Mouse (Mus musculus) liver, adult 2 months (tissue): ENCODE data around the gene Ralbp1. TPM values are rescaled to one million over a fixed set of nuclear protein-coding genes. Genes with fewer than 3 reads are reported as not detected.

Source experiments
- DNase-seq: peaks from one replicate; pipeline ENCODE4 v3.0.0-alpha.2; 2011; ENCODE audit warnings: low read depth, low spot score; ENCODE audit errors: extremely low read depth
- H3K27ac ChIP-seq: fragments of 200-500 bp; replicated peaks from 2 replicates; pipeline ENCODE4 v1.5.1; 2012; ENCODE audit warnings: low read depth, mild to moderate bottlenecking, control low read depth, inconsistent platforms, low read length; ENCODE audit not compliant: insufficient read depth
- H3K27me3 ChIP-seq: fragments of 200-500 bp; 2 replicates; pipeline ENCODE4 v1.6.1; 2012; ENCODE audit warnings: mild to moderate bottlenecking, moderate library complexity, low read length, inconsistent platforms; ENCODE audit not compliant: control insufficient read depth, insufficient read depth
- H3K36me3 ChIP-seq: fragments of 200-500 bp; 2 replicates; pipeline ENCODE4 v1.6.1; 2012; ENCODE audit warnings: low read length, inconsistent platforms; ENCODE audit not compliant: control insufficient read depth, insufficient read depth
- H3K4me1 ChIP-seq: fragments of 200-500 bp; 2 replicates; pipeline ENCODE4 v1.6.1; 2011; ENCODE audit warnings: low read length; ENCODE audit not compliant: control insufficient read depth, insufficient read depth
- H3K4me3 ChIP-seq: fragments of 200-500 bp; 2 replicates; pipeline ENCODE4 v1.5.1; 2011; ENCODE audit warnings: low read depth, mild to moderate bottlenecking, control low read depth, low read length, moderate library complexity; ENCODE audit not compliant: insufficient read depth
- H3K79me2 ChIP-seq: fragments of 200-500 bp; 2 replicates; pipeline ENCODE4 v1.6.1; 2012; ENCODE audit warnings: inconsistent platforms, mild to moderate bottlenecking, low read length, moderate library complexity; ENCODE audit not compliant: control insufficient read depth, insufficient read depth
- H3K9ac ChIP-seq: fragments of 200-500 bp; 2 replicates; pipeline ENCODE4 v1.6.1; 2012; ENCODE audit warnings: low read depth, mild to moderate bottlenecking, control low read depth, inconsistent platforms, low read length
- CTCF ChIP-seq: fragments of 200-500 bp; IDR thresholded peaks from 2 replicates; pipeline ENCODE4 v1.5.1; 2011; ENCODE audit warnings: low read depth, low read length, control low read depth
- POLR2A ChIP-seq: fragments of 200-500 bp; IDR thresholded peaks from 2 replicates; pipeline ENCODE4 v1.6.1; 2011; ENCODE audit warnings: low read length, control low read depth; ENCODE audit not compliant: insufficient read depth; ENCODE audit errors: extremely low read depth
- whole genome bisulfite sequencing: fragments of 180-500 bp; shearing (Covaris S2); methylation state at CpG from one replicate; pipeline ENCODE4 v1.1.7; 2018; 5-methylcytosine and 5-hydroxymethylcytosine counted together
- polyA plus RNA-seq: library from polyadenylated mRNA; depleted of rRNA; stranded (reverse); fragments of >200 nt; gene quantifications from 2 replicates; pipeline ENCODE4 v1.2.3, GENCODE M21; 2012; rRNA removed
- total RNA-seq: library from RNA; depleted of rRNA; stranded (reverse); fragments of >200 nt; gene quantifications from 2 replicates; pipeline ENCODE4 v1.2.3, GENCODE M21; 2014; rRNA removed

The Ralbp1 gene
- total and polyA plus RNA-seq, 2 experiments: 10.3 to 14.3 TPM

DNA sequence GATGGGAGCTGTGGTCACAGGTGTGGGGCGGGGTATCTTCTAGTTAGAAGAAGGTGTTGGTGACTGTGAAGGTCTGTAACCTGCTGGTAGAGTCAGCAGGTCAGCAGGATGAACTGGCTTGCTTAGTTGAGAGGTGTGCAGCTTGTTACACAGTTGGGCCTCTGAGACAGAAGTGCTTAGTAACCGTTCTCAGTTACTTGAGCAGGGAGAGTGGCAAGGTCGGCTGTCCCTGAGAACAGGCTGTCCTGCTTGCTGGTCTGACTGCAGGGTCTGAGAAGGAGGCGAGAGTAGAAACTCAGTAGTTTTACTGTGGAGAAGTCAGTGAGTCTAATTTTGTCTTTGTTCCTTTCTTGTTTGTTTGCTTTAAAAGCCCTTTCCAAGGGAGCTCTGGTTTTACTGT lies 79.6 kb downstream of the Ralbp1 start:
- Histone ChIP-seq H3K79me2 (peaks cover 12% of the 10 kb centered on the region; the same call in 1 of the 2 replicates), H3K27me3 (no peaks in the 10 kb centered on the region), H3K27ac (no peak overlapping the region), H3K4me1 (no peaks in the 10 kb centered on the region), H3K4me3 (no peak overlapping the region), H3K36me3 (peaks cover 13% of the 10 kb centered on the region), H3K9ac (no peak overlapping the region)
- TF ChIP-seq CTCF: no peak
- TF ChIP-seq POLR2A: no peak
- 92% methylated on average over 4 of the region's 4 CpGs for WGBS
- no peak for DNase-seq

DNA sequence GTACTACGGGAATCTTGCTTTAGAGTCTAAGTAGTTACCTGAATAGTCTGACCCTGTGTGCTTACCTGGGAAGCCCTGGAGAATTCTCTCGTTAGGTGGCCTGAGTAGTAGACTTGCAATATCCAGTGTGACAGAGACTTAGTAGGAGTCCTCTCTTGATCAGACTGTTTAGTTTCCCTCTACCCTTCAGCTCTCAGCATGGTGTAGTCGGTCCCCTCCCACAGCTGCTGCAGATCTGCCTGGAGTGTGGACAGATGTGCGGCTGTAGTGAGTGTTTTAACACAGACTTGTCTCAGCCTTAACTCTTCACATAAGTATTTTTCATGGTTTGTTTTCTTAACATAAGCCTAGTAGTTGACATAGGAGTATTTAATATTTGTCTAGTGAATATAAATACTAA lies 83.6 kb downstream of the Ralbp1 start:
- no peak for DNase-seq
- peaks cover 3% of the 10 kb centered on the region for H3K36me3 ChIP-seq
- no peaks in the 10 kb centered on the region for H3K27me3 ChIP-seq
- H3K4me3 ChIP-seq: no peak overlapping the region
- no peaks in the 10 kb centered on the region; the same call in 1 of the 2 replicates for H3K4me1 ChIP-seq
- peaks cover 24% of the 10 kb centered on the region; the same call in 1 of the 2 replicates for H3K79me2 ChIP-seq
- no peak overlapping the region for H3K9ac ChIP-seq
- 88% methylated on average over 4 of the region's 4 CpGs for WGBS
- no peak overlapping the region for H3K27ac ChIP-seq
- no peak for TF ChIP-seq CTCF
- TF ChIP-seq POLR2A: no peak

DNA sequence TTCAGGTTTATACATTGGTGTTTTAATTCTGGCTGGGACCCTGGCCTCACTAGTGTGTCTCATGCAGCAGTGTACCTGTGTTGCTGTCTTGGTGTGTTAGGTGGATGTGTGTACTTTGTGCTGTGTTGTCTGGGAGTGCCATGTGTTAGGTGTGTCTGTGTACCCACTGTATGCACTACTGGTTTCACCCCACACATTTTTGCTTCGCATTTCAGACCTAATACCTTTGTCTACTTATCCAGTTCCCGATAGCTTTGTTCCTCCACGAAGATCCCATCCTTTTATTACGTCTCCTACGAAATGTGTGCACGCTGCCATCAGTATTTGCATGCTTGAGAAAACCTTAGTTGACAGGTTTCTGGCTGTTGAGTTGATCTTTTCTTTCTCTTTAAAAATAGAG lies 85.1 kb downstream of the Ralbp1 start:
- no peak for DNase-seq
- Histone ChIP-seq H3K9ac (no peak overlapping the region), H3K27me3 (no peaks in the 10 kb centered on the region), H3K27ac (no peak overlapping the region), H3K4me3 (no peak overlapping the region), H3K36me3 (peaks cover 3% of the 10 kb centered on the region), H3K79me2 (peaks cover 32% of the 10 kb centered on the region; the same call in 1 of the 2 replicates), H3K4me1 (no peaks in the 10 kb centered on the region; the same call in 1 of the 2 replicates)
- TF ChIP-seq CTCF: no peak
- TF ChIP-seq POLR2A: no peak
- WGBS: 96% methylated on average over 6 of the region's 6 CpGs

DNA sequence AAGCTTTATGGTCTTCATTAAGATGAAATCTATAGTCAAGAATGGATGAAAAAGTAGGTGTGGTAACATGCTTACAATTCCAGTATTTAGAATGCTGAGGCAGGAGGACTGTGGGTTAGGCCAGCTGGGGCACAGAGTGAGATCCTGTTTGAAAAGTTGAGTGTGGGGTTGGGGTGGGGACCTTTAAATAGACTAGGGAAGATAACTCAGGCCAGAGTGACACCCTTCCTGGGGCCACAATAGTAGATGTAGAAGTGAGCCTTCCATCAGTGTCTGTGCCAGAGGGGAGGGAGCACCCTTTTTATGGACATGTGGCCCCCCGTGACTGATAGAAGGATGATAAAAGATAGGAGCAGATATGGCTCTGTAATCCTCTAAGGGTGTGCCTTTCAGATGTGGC lies 86.2 kb downstream of the Ralbp1 start:
- Histone ChIP-seq H3K27me3 (no peaks in the 10 kb centered on the region), H3K79me2 (peaks cover 40% of the 10 kb centered on the region; the same call in 1 of the 2 replicates), H3K9ac (no peak overlapping the region), H3K27ac (no peak overlapping the region), H3K4me3 (no peak overlapping the region), H3K4me1 (no peaks in the 10 kb centered on the region; the same call in 1 of the 2 replicates), H3K36me3 (peaks cover 2% of the 10 kb centered on the region)
- TF ChIP-seq POLR2A (no peak), CTCF (no peak)
- no peak for DNase-seq
- 79% methylated on average over 1 of the region's 1 CpGs for WGBS

DNA sequence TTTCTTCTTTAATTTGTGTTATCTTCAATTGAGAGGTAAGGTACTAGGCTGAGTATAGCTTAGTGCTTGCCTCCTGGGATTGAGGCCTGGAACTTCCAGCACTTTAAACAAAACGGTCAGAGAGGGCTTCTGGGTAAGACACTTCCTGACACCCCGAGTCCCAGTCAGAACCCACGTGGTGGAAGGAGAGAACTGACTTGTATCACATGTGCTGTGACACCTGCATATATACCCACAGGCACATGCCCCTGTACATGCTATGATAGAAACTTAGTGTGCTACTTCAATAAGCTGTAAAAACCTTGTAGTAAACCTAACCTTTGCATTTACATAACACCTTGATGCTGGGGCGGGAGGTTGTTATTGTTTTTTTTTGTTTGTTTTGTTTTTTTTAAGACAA lies 87.2 kb downstream of the Ralbp1 start:
- WGBS: 63% methylated on average over 4 of the region's 4 CpGs
- Histone ChIP-seq H3K9ac (no peak overlapping the region), H3K79me2 (peaks cover 46% of the 10 kb centered on the region; the same call in 1 of the 2 replicates), H3K27ac (no peak overlapping the region), H3K27me3 (no peaks in the 10 kb centered on the region), H3K36me3 (no peaks in the 10 kb centered on the region), H3K4me1 (no peaks in the 10 kb centered on the region; the same call in 1 of the 2 replicates), H3K4me3 (no peak overlapping the region)
- DNase-seq: no peak
- TF ChIP-seq CTCF: no peak
- TF ChIP-seq POLR2A: no peak

Other genes with a start within 250 kb of the Ralbp1 start
- not detected in 2 replicates for gene Txndc2, start 243.6 kb downstream of the Ralbp1 start, total RNA-seq
- not detected in 2 replicates for gene Txndc2, start 243.6 kb downstream of the Ralbp1 start, polyA plus RNA-seq
- gene Rab31, start 113.0 kb downstream of the Ralbp1 start, total RNA-seq: 5.4 and 6.8 TPM in 2 replicates
- 2.2 and 3.5 TPM in 2 replicates for gene Rab31, start 113.0 kb downstream of the Ralbp1 start, polyA plus RNA-seq
- 12.6 and 15.1 TPM in 2 replicates for gene Ppp4r1, start 103.2 kb downstream of the Ralbp1 start, total RNA-seq
- 13.1 and 15.1 TPM in 2 replicates for gene Ppp4r1, start 103.2 kb downstream of the Ralbp1 start, polyA plus RNA-seq
- gene Twsg1, start 65.4 kb upstream of the Ralbp1 start, total RNA-seq: 21.2 and 23.3 TPM in 2 replicates
- gene Twsg1, start 65.4 kb upstream of the Ralbp1 start, polyA plus RNA-seq: 16.3 and 18.4 TPM in 2 replicates
- 8.2 and 10.3 TPM in 2 replicates for gene Ankrd12, start 191.3 kb upstream of the Ralbp1 start, total RNA-seq
- 0.71 and 0.87 TPM in 2 replicates for gene Ankrd12, start 191.3 kb upstream of the Ralbp1 start, polyA plus RNA-seq
- 154 and 180 TPM in 2 replicates for gene Ndufv2, start 215.8 kb upstream of the Ralbp1 start, total RNA-seq
- gene Ndufv2, start 215.8 kb upstream of the Ralbp1 start, polyA plus RNA-seq: 55.9 and 60.7 TPM in 2 replicates
- 10.1 and 11.7 TPM in 2 replicates for gene Washc1, start 225.7 kb upstream of the Ralbp1 start, total RNA-seq
- gene Washc1, start 225.7 kb upstream of the Ralbp1 start, polyA plus RNA-seq: 21.1 and 24.9 TPM in 2 replicates
- gene Ddx11, start 237.7 kb upstream of the Ralbp1 start, total RNA-seq: 3.4 and 6.3 TPM in 2 replicates
- 2.4 and 5.1 TPM in 2 replicates for gene Ddx11, start 237.7 kb upstream of the Ralbp1 start, polyA plus RNA-seq